Mouse (Mus musculus) adrenal gland, adult (tissue): ENCODE data around the gene Timeless.
"Not testable (repeated sequence)": the region's sequence is repeated elsewhere in the genome, so short reads cannot be mapped to it uniquely, and the experiment has no call there.

Source experiments
- DNase-seq, 2 experiments: peaks; one replicate each; pipeline ENCODE4 v3.0.0; 2022 to 2023; ENCODE audit warnings: low spot score in 1 of 2; ENCODE audit not compliant: inconsistent age in 2 of 2

The Timeless gene

GRCm38 (mm10) chr10:128253677-128254255 is 21.9 kb downstream of the Timeless start, which contains the start of gene Apon:
TSS of gene Apon (plus strand) at chr10:128254096.
- peak in 1 of 2 experiments; percentile 74 for DNase-seq

- no peak for DNase-seq
Observed at GRCm38 (mm10) chr10:128255925-128256324, 24.1 kb downstream of the Timeless start.

GRCm38 (mm10) chr10:128256328-128256727 is 24.5 kb downstream of the Timeless start:
- no peak for DNase-seq

- DNase-seq: no peak
Observed at GRCm38 (mm10) chr10:128258953-128259352, 27.1 kb downstream of the Timeless start.

GRCm38 (mm10) chr10:128259946-128260345 is 28.1 kb downstream of the Timeless start:
- DNase-seq: no peak

- DNase-seq: peak; percentile 53 to 55
Observed at GRCm38 (mm10) chr10:128260376-128260775, 28.5 kb downstream of the Timeless start.

- no peak for DNase-seq
Observed at GRCm38 (mm10) chr10:128262300-128262699, 30.4 kb downstream of the Timeless start.

GRCm38 (mm10) chr10:128263393-128264310 is 31.8 kb downstream of the Timeless start:
- DNase-seq: no peak

- DNase-seq: peak; percentile 43 to 76
Observed at GRCm38 (mm10) chr10:128268371-128268770, 36.5 kb downstream of the Timeless start, which contains the start of gene Apof. TSS of gene Apof (plus strand) at chr10:128268671.

GRCm38 (mm10) chr10:128269206-128269910 is 37.5 kb downstream of the Timeless start:
- peak; percentile 25 to 61 for DNase-seq

GRCm38 (mm10) chr10:128270287-128270841 is 38.5 kb downstream of the Timeless start, which contains the start of gene Stat2:
TSS of gene Stat2 (plus strand) at chr10:128270559.
- DNase-seq: peak; percentile 99

- no peak for DNase-seq
Observed at GRCm38 (mm10) chr10:128270866-128271265, 39.0 kb downstream of the Timeless start.

GRCm38 (mm10) chr10:128271883-128272282 is 40.0 kb downstream of the Timeless start:
- DNase-seq: peak in 1 of 2 experiments; percentile 72

GRCm38 (mm10) chr10:128272819-128273439 is 41.1 kb downstream of the Timeless start:
- DNase-seq: not testable (repeated sequence)

GRCm38 (mm10) chr10:128275374-128275773 is 43.5 kb downstream of the Timeless start:
- not testable (repeated sequence) for DNase-seq

- no peak for DNase-seq
Observed at GRCm38 (mm10) chr10:128278158-128278557, 46.3 kb downstream of the Timeless start.

GRCm38 (mm10) chr10:128280943-128281342 is 49.1 kb downstream of the Timeless start:
- DNase-seq: no peak

GRCm38 (mm10) chr10:128281682-128282081 is 49.8 kb downstream of the Timeless start:
- DNase-seq: no peak

GRCm38 (mm10) chr10:128282886-128283450 is 51.1 kb downstream of the Timeless start:
- DNase-seq: peak in 1 of 2 experiments; percentile 54
